Mouse (Mus musculus) hindbrain, embryonic 10.5 days (tissue): ENCODE measurements at regions not wholly inside any gene's neighbourhood (a gene's known extent, or its start where the extent isn't known, plus 50 kb on each side); places are given as distances from the start of the nearest gene placed in this dataset.

Experiments used
- DNase-seq: peaks from one replicate; pipeline ENCODE4 v3.0.0-alpha.2; 2017; ENCODE audit warnings: low spot score
- H3K27ac ChIP-seq: fragments of 300-500 bp; sonication (generic); 2 replicates; pipeline ENCODE4 v1.5.1; 2016; ENCODE audit warnings: mild to moderate bottlenecking, moderate library complexity
- H3K27me3 ChIP-seq: fragments of 300-500 bp; sonication (generic); 2 replicates; pipeline ENCODE4 v1.6.1; 2016; ENCODE audit warnings: mild to moderate bottlenecking; ENCODE audit not compliant: poor library complexity, insufficient read depth, severe bottlenecking
- H3K36me3 ChIP-seq: fragments of 300-500 bp; sonication (generic); 2 replicates; pipeline ENCODE4 v1.6.1; 2016; ENCODE audit warnings: mild to moderate bottlenecking, moderate library complexity
- H3K4me1 ChIP-seq: fragments of 300-500 bp; sonication (generic); replicated peaks from 2 replicates; pipeline ENCODE4 v1.6.1; 2016; ENCODE audit warnings: mild to moderate bottlenecking
- H3K4me3 ChIP-seq: fragments of 300-500 bp; sonication (generic); 2 replicates; pipeline ENCODE4 v1.5.1; 2016; ENCODE audit warnings: mild to moderate bottlenecking, moderate library complexity
- H3K9me3 ChIP-seq: fragments of 300-500 bp; sonication (generic); 2 replicates; pipeline ENCODE4 v1.6.1; 2016; ENCODE audit warnings: mild to moderate bottlenecking, moderate library complexity
- WGBS: fragments of 180-500 bp; shearing (Covaris S2); methylation state at CpG from one replicate; pipeline ENCODE4 v1.1.7; 2016; 5-methylcytosine and 5-hydroxymethylcytosine counted together

GRCm38 (mm10) chr11:44142996-44143395 lies 242.0 kb upstream of the Adra1b start:
- Histone ChIP-seq H3K36me3 (no peaks in the 10 kb centered on the region), H3K27ac (no peak overlapping the region), H3K4me3 (no peak overlapping the region), H3K9me3 (no peaks in the 10 kb centered on the region), H3K4me1 (no peaks in the 10 kb centered on the region), H3K27me3 (no peaks in the 10 kb centered on the region)
- WGBS = 94% methylated on average over 4 of the region's 4 CpGs
- no peak for DNase-seq

GRCm38 (mm10) chr11:44144477-44144876 lies 243.5 kb upstream of the Adra1b start:
- WGBS = 78% methylated on average over 3 of the region's 3 CpGs
- Histone ChIP-seq H3K4me3 (no peak overlapping the region), H3K9me3 (no peaks in the 10 kb centered on the region), H3K27ac (no peak overlapping the region), H3K4me1 (no peaks in the 10 kb centered on the region), H3K27me3 (no peaks in the 10 kb centered on the region), H3K36me3 (no peaks in the 10 kb centered on the region)
- DNase-seq = no peak

GRCm38 (mm10) chr11:44146419-44146818 lies 245.4 kb upstream of the Adra1b start:
- over 99% methylated on average over 3 of the region's 3 CpGs for WGBS
- no peaks in the 10 kb centered on the region for H3K27me3 ChIP-seq
- H3K27ac ChIP-seq = no peak overlapping the region
- H3K36me3 ChIP-seq = no peaks in the 10 kb centered on the region
- H3K9me3 ChIP-seq = no peaks in the 10 kb centered on the region
- H3K4me3 ChIP-seq = no peak overlapping the region
- H3K4me1 ChIP-seq = no peaks in the 10 kb centered on the region
- no peak for DNase-seq

- Histone ChIP-seq H3K9me3 (no peaks in the 10 kb centered on the region), H3K36me3 (no peaks in the 10 kb centered on the region), H3K4me3 (no peak overlapping the region), H3K4me1 (peaks cover 7% of the 10 kb centered on the region), H3K27me3 (no peaks in the 10 kb centered on the region), H3K27ac (no peak overlapping the region)
- DNase-seq = no peak
- 88% methylated on average over 3 of the region's 3 CpGs for WGBS
Measured at GRCm38 (mm10) chr11:44153576-44153975, 246.3 kb upstream of the Il12b start.

GRCm38 (mm10) chr11:44155591-44155990 lies 244.3 kb upstream of the Il12b start:
- Histone ChIP-seq H3K27ac (no peak overlapping the region), H3K9me3 (no peaks in the 10 kb centered on the region), H3K27me3 (no peaks in the 10 kb centered on the region), H3K4me1 (peaks cover 7% of the 10 kb centered on the region), H3K4me3 (no peak overlapping the region), H3K36me3 (no peaks in the 10 kb centered on the region)
- WGBS = 58% methylated on average over 2 of the region's 2 CpGs
- no peak for DNase-seq

- Histone ChIP-seq H3K27me3 (no peaks in the 10 kb centered on the region), H3K36me3 (no peaks in the 10 kb centered on the region), H3K4me1 (peaks cover 7% of the 10 kb centered on the region), H3K9me3 (no peaks in the 10 kb centered on the region), H3K27ac (no peak overlapping the region), H3K4me3 (no peak overlapping the region)
- no peak for DNase-seq
- 62% methylated on average over 5 of the region's 5 CpGs for WGBS
Measured at GRCm38 (mm10) chr11:44156081-44156480, 243.8 kb upstream of the Il12b start.

GRCm38 (mm10) chr11:44156490-44157345 lies 243.1 kb upstream of the Il12b start:
- Histone ChIP-seq H3K27ac (no peak overlapping the region), H3K4me1 (peaks cover 7% of the 10 kb centered on the region), H3K4me3 (no peak overlapping the region), H3K9me3 (no peaks in the 10 kb centered on the region), H3K36me3 (no peaks in the 10 kb centered on the region), H3K27me3 (no peaks in the 10 kb centered on the region)
- 90% methylated on average over 3 of the region's 3 CpGs for WGBS
- no peak for DNase-seq

GRCm38 (mm10) chr11:44158236-44158635 lies 241.6 kb upstream of the Il12b start:
- DNase-seq = no peak
- peaks cover 7% of the 10 kb centered on the region for H3K4me1 ChIP-seq
- no peak overlapping the region for H3K4me3 ChIP-seq
- no peaks in the 10 kb centered on the region for H3K27me3 ChIP-seq
- no peaks in the 10 kb centered on the region for H3K36me3 ChIP-seq
- no peak overlapping the region for H3K27ac ChIP-seq
- no peaks in the 10 kb centered on the region for H3K9me3 ChIP-seq
- WGBS = 81% methylated on average over 5 of the region's 5 CpGs

- Histone ChIP-seq H3K27ac (no peak overlapping the region), H3K9me3 (no peaks in the 10 kb centered on the region), H3K36me3 (no peaks in the 10 kb centered on the region), H3K27me3 (no peaks in the 10 kb centered on the region), H3K4me3 (no peak overlapping the region), H3K4me1 (no peaks in the 10 kb centered on the region)
- DNase-seq = no peak
- WGBS = 88% methylated on average over 7 of the region's 7 CpGs
Measured at GRCm38 (mm10) chr11:44161734-44162418, 238.0 kb upstream of the Il12b start.

- H3K4me3 ChIP-seq = no peak overlapping the region
- no peaks in the 10 kb centered on the region for H3K27me3 ChIP-seq
- no peaks in the 10 kb centered on the region for H3K36me3 ChIP-seq
- H3K27ac ChIP-seq = no peak overlapping the region
- no peaks in the 10 kb centered on the region for H3K4me1 ChIP-seq
- no peak for DNase-seq
- no peaks in the 10 kb centered on the region for H3K9me3 ChIP-seq
- 93% methylated on average over 4 of the region's 4 CpGs for WGBS
Measured at GRCm38 (mm10) chr11:44163049-44163448, 236.8 kb upstream of the Il12b start.

- Histone ChIP-seq H3K4me1 (no peaks in the 10 kb centered on the region), H3K4me3 (no peak overlapping the region), H3K36me3 (no peaks in the 10 kb centered on the region), H3K27ac (no peak overlapping the region), H3K27me3 (no peaks in the 10 kb centered on the region), H3K9me3 (no peaks in the 10 kb centered on the region)
- DNase-seq = no peak
- 80% methylated on average over 1 of the region's 1 CpGs for WGBS
Measured at GRCm38 (mm10) chr11:44163748-44164147, 236.1 kb upstream of the Il12b start.

GRCm38 (mm10) chr11:44164186-44164585 lies 235.7 kb upstream of the Il12b start:
- Histone ChIP-seq H3K27ac (no peak overlapping the region), H3K36me3 (no peaks in the 10 kb centered on the region), H3K4me3 (no peak overlapping the region), H3K4me1 (no peaks in the 10 kb centered on the region), H3K27me3 (no peaks in the 10 kb centered on the region), H3K9me3 (no peaks in the 10 kb centered on the region)
- 68% methylated on average over 2 of the region's 2 CpGs for WGBS
- no peak for DNase-seq

GRCm38 (mm10) chr11:44167724-44168500 lies 232.0 kb upstream of the Il12b start:
- WGBS = 86% methylated on average over 6 of the region's 6 CpGs
- Histone ChIP-seq H3K4me1 (no peaks in the 10 kb centered on the region), H3K27me3 (no peaks in the 10 kb centered on the region), H3K36me3 (no peaks in the 10 kb centered on the region), H3K27ac (no peak overlapping the region), H3K9me3 (no peaks in the 10 kb centered on the region), H3K4me3 (no peak overlapping the region)
- DNase-seq = no peak
